Mouse (Mus musculus): Measurements from ENCODE around the gene Prrt4.
"Not testable (repeated sequence)": the region's sequence is repeated elsewhere in the genome, so short reads cannot be mapped to it uniquely, and the experiment has no call there.

The Prrt4 gene

GRCm38 (mm10) chr6:29178888-29179658 lies at the start of gene Prrt4:
Gene Prrt4, minus strand, starts transcription at chr6:29179584.
- DNase-seq (ENCODE audit: low spot score): peak; percentile 73

GRCm38 (mm10) chr6:29217717-29218116 lies 38.3 kb upstream of the Prrt4 start:
- not testable (repeated sequence) for DNase-seq (ENCODE audit: low spot score)

GRCm38 (mm10) chr6:29215881-29216501 lies 36.6 kb upstream of the Prrt4 start, which contains the start of gene Impdh1:
Gene Impdh1, minus strand, starts transcription at chr6:29216364.
- DNase-seq (ENCODE audit: low spot score): peak; percentile 74

GRCm38 (mm10) chr6:29215181-29215580 lies 35.8 kb upstream of the Prrt4 start:
- no peak for DNase-seq (ENCODE audit: low spot score)

GRCm38 (mm10) chr6:29214776-29215175 lies 35.4 kb upstream of the Prrt4 start:
- DNase-seq (ENCODE audit: low spot score): no peak

- DNase-seq (ENCODE audit: low spot score): peak; percentile 58
Measured at GRCm38 (mm10) chr6:29214245-29214644, 34.9 kb upstream of the Prrt4 start.

- no peak for DNase-seq (ENCODE audit: low spot score)
Measured at GRCm38 (mm10) chr6:29213436-29213835, 34.1 kb upstream of the Prrt4 start.

GRCm38 (mm10) chr6:29211806-29212492 lies 32.6 kb upstream of the Prrt4 start:
- DNase-seq (ENCODE audit: low spot score): peak; percentile 90

GRCm38 (mm10) chr6:29211146-29211545 lies 31.8 kb upstream of the Prrt4 start:
- no peak for DNase-seq (ENCODE audit: low spot score)

GRCm38 (mm10) chr6:29210231-29210936 lies 31.0 kb upstream of the Prrt4 start:
- no peak for DNase-seq (ENCODE audit: low spot score)

GRCm38 (mm10) chr6:29208178-29208577 lies 28.8 kb upstream of the Prrt4 start:
- DNase-seq (ENCODE audit: low spot score): no peak

GRCm38 (mm10) chr6:29207017-29207416 lies 27.6 kb upstream of the Prrt4 start:
- no peak for DNase-seq (ENCODE audit: low spot score)

- DNase-seq (ENCODE audit: low spot score): no peak
Measured at GRCm38 (mm10) chr6:29206006-29206405, 26.6 kb upstream of the Prrt4 start.

GRCm38 (mm10) chr6:29204932-29205614 lies 25.7 kb upstream of the Prrt4 start:
- DNase-seq (ENCODE audit: low spot score): peak; percentile 75

- DNase-seq (ENCODE audit: low spot score): no peak
Measured at GRCm38 (mm10) chr6:29203861-29204585, 24.6 kb upstream of the Prrt4 start.

- DNase-seq (ENCODE audit: low spot score): no peak
Measured at GRCm38 (mm10) chr6:29203096-29203495, 23.7 kb upstream of the Prrt4 start.

GRCm38 (mm10) chr6:29201988-29202387 lies 22.6 kb upstream of the Prrt4 start:
- DNase-seq (ENCODE audit: low spot score): no peak

GRCm38 (mm10) chr6:29201341-29201740 lies 22.0 kb upstream of the Prrt4 start:
- no peak for DNase-seq (ENCODE audit: low spot score)

- no peak for DNase-seq (ENCODE audit: low spot score)
Measured at GRCm38 (mm10) chr6:29200496-29200895, 21.1 kb upstream of the Prrt4 start.

GRCm38 (mm10) chr6:29199223-29199855 lies 20.0 kb upstream of the Prrt4 start:
- no peak for DNase-seq (ENCODE audit: low spot score)

Data from embryo, embryonic 10 days (tissue).